Mouse (Mus musculus): ENCODE results near the gene Xiap. TPM values are rescaled to one million over a fixed set of nuclear protein-coding genes. Genes with fewer than 3 reads are reported as not detected.
A peak's percentile ranks its signal among the peaks of the same experiment; 100 is the strongest.

Xiap gene
- polyA plus RNA-seq, 1 experiment = 3.7 TPM

DNA sequence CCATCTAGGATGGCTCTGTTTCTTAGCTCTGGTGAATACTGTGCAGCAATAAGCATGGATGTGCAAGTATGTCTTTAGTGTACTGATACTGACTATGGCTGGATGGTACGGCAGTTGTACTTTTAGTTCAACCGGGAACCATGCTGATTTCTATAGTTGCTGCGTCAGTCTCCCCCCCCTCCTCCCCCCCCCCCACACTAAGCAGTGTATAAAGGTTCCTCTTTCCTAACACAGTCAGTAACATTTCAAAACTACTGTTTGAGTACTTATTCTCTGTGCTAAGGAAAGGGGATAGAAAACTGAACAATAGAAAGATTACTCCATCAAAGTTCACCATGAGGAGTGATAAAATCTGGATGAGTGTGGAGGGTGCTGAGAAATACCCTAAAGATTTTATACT, 83.1 kb downstream of the Xiap start:
- H3K36me3 ChIP-seq (ENCODE audit: control insufficient read depth, insufficient read depth) = no peaks in the 10 kb centered on the region
- no peaks in the 10 kb centered on the region for H3K79me2 ChIP-seq (ENCODE audit: control insufficient read depth, insufficient read depth)
- H3K4me2 ChIP-seq (ENCODE audit: low read depth) = no peak overlapping the region
- H3ac ChIP-seq (ENCODE audit: control insufficient read depth, insufficient read length) = no peak overlapping the region
- H3K27me3 ChIP-seq (ENCODE audit: control insufficient read depth, insufficient read depth, insufficient read length) = no peaks in the 10 kb centered on the region
- TF ChIP-seq TCF12 (IDR thresholded peaks at IDR 0.05; ENCODE audit: insufficient read depth, poor library complexity, severe bottlenecking) = no peak
- no peak for TF ChIP-seq MAX (IDR thresholded peaks at IDR 0.05; ENCODE audit: low read depth)
- no peak for TF ChIP-seq MYOG (IDR thresholded peaks at IDR 0.05; ENCODE audit: control insufficient read depth in 1 of 3, insufficient read depth in 1 of 3, insufficient read length in 2 of 3, low read depth in 2 of 3)
- no peak for TF ChIP-seq POLR2A (IDR thresholded peaks at IDR 0.05; ENCODE audit: insufficient read length, low read depth)
- TF ChIP-seq E2F4 (IDR thresholded peaks at IDR 0.05; ENCODE audit: insufficient read depth) = no peak
- TF ChIP-seq TCF3 (IDR thresholded peaks at IDR 0.05; ENCODE audit: insufficient read length, low read depth) = no peak
- no peak for TF ChIP-seq SRF (IDR thresholded peaks at IDR 0.05; ENCODE audit: control insufficient read depth, insufficient read length, low read depth)
- H3K4me3 ChIP-seq = no peak overlapping the region

- no peak overlapping the region for H3ac ChIP-seq (ENCODE audit: control insufficient read depth, insufficient read length)
- H3K36me3 ChIP-seq (ENCODE audit: control insufficient read depth, insufficient read depth) = no peaks in the 10 kb centered on the region
- no peaks in the 10 kb centered on the region for H3K27me3 ChIP-seq (ENCODE audit: control insufficient read depth, insufficient read depth, insufficient read length)
- H3K4me2 ChIP-seq (ENCODE audit: low read depth) = no peak overlapping the region
- no peaks in the 10 kb centered on the region for H3K79me2 ChIP-seq (ENCODE audit: control insufficient read depth, insufficient read depth)
- no peak overlapping the region for H3K4me3 ChIP-seq
- no peak for TF ChIP-seq USF1 (IDR thresholded peaks at IDR 0.05; ENCODE audit: low read depth)
- no peak for TF ChIP-seq E2F4 (IDR thresholded peaks at IDR 0.05; ENCODE audit: insufficient read depth)
- no peak for TF ChIP-seq MYOD1 (IDR thresholded peaks at IDR 0.05; ENCODE audit: control insufficient read depth in 1 of 3, insufficient read length in 2 of 3, low read depth in 2 of 3)
Measured at GRCm38 (mm10) chrX:42143991-42144390, 84.5 kb downstream of the Xiap start.

DNA sequence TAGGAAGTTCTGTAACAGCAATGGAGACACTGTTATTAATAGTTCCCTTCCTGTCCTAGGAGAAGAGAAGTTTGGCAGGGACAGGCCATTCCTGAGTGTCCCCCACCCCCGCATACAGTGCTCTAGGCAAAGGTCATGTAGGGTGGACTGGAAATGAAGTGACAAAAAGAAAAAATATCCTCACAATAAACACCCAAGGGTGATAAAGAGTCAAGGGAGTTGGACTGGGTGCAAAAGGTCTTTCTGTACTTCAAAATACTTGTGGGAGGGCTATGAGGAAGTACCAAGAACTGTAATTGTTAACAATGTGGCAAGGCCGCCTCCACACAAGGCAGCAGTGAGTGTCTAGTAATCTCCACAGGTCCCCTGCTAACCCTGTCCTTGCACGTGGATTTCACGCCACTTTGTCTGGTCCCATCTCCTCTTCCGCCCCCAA, 88.6 kb downstream of the Xiap start:
- TF ChIP-seq TCF12 (IDR thresholded peaks at IDR 0.05; ENCODE audit: insufficient read depth, poor library complexity, severe bottlenecking) (no peak), SRF (IDR thresholded peaks at IDR 0.05; ENCODE audit: control insufficient read depth, insufficient read length, low read depth) (no peak), MAX (IDR thresholded peaks at IDR 0.05; ENCODE audit: low read depth) (no peak), POLR2A (IDR thresholded peaks at IDR 0.05; ENCODE audit: insufficient read length, low read depth) (no peak), USF1 (IDR thresholded peaks at IDR 0.05; ENCODE audit: low read depth) (no peak)
- Histone ChIP-seq H3K79me2 (ENCODE audit: control insufficient read depth, insufficient read depth) (peaks cover 19% of the 10 kb centered on the region), H3K27me3 (ENCODE audit: control insufficient read depth, insufficient read depth, insufficient read length) (no peaks in the 10 kb centered on the region), H3ac (ENCODE audit: control insufficient read depth, insufficient read length) (no peak overlapping the region), H3K4me2 (ENCODE audit: low read depth) (peak overlapping the region; percentile 58), H3K4me3 (peak overlapping the region; percentile 59), H3K36me3 (ENCODE audit: control insufficient read depth, insufficient read depth) (no peaks in the 10 kb centered on the region)

- Histone ChIP-seq H3K27me3 (ENCODE audit: control insufficient read depth, insufficient read depth, insufficient read length) (no peaks in the 10 kb centered on the region), H3K36me3 (ENCODE audit: control insufficient read depth, insufficient read depth) (no peaks in the 10 kb centered on the region), H3K4me3 (peak within 1 kb of the TSS; percentile 59), H3K4me2 (ENCODE audit: low read depth) (peak within 1 kb of the TSS; percentile 58), H3K79me2 (ENCODE audit: control insufficient read depth, insufficient read depth) (peaks cover 29% of the 10 kb centered on the region), H3ac (ENCODE audit: control insufficient read depth, insufficient read length) (peak within 1 kb of the TSS; percentile 76)
- TF ChIP-seq POLR2A (IDR thresholded peaks at IDR 0.05; ENCODE audit: insufficient read length, low read depth) (peak; percentile 58), SRF (IDR thresholded peaks at IDR 0.05; ENCODE audit: control insufficient read depth, insufficient read length, low read depth) (no peak)
Measured at GRCm38 (mm10) chrX:42148788-42149556, 89.5 kb downstream of the Xiap start, which contains the start of gene Stag2. Gene Stag2 (plus strand): TSS chrX:42149317.

GRCm38 (mm10) chrX:42149557-42150345, 90.3 kb downstream of the Xiap start:
- no peak overlapping the region for H3K4me2 ChIP-seq (ENCODE audit: low read depth)
- peak overlapping the region; percentile 76 for H3ac ChIP-seq (ENCODE audit: control insufficient read depth, insufficient read length)
- peak overlapping the region; percentile 59 for H3K4me3 ChIP-seq
- peak; percentile 35 for TF ChIP-seq POLR2AphosphoS2 (IDR thresholded peaks at IDR 0.05; ENCODE audit: insufficient read length, low read depth)
- TF ChIP-seq TCF3 (IDR thresholded peaks at IDR 0.05; ENCODE audit: insufficient read length, low read depth) = no peak
- peak; percentile 41 for TF ChIP-seq POLR2A (IDR thresholded peaks at IDR 0.05; ENCODE audit: insufficient read length, low read depth)
- H3K27me3 ChIP-seq (ENCODE audit: control insufficient read depth, insufficient read depth, insufficient read length) = no peaks in the 10 kb centered on the region
- peaks cover 37% of the 10 kb centered on the region for H3K79me2 ChIP-seq (ENCODE audit: control insufficient read depth, insufficient read depth)
- H3K36me3 ChIP-seq (ENCODE audit: control insufficient read depth, insufficient read depth) = no peaks in the 10 kb centered on the region
